Mouse (Mus musculus) heart, postnatal 4 days (tissue): ENCODE data around the gene Sgce. TPM values are rescaled to one million over a fixed set of nuclear protein-coding genes. Genes with fewer than 3 reads are reported as not detected.
A peak's percentile ranks its signal among the peaks of the same experiment; 100 is the strongest.
"Not testable (repeated sequence)": the region's sequence is repeated elsewhere in the genome, so short reads cannot be mapped to it uniquely, and the experiment has no call there.

Source experiments
- DNase-seq: peaks from one replicate; pipeline ENCODE4 v3.0.0; 2021
- total RNA-seq, 2 experiments: library from RNA; stranded (reverse); gene quantifications; 2 replicates each; pipeline ENCODE4 v1.2.3; 2021

Gene Sgce
- 10 to 100 TPM; 45.5 to 48.0 TPM for total RNA-seq

DNA sequence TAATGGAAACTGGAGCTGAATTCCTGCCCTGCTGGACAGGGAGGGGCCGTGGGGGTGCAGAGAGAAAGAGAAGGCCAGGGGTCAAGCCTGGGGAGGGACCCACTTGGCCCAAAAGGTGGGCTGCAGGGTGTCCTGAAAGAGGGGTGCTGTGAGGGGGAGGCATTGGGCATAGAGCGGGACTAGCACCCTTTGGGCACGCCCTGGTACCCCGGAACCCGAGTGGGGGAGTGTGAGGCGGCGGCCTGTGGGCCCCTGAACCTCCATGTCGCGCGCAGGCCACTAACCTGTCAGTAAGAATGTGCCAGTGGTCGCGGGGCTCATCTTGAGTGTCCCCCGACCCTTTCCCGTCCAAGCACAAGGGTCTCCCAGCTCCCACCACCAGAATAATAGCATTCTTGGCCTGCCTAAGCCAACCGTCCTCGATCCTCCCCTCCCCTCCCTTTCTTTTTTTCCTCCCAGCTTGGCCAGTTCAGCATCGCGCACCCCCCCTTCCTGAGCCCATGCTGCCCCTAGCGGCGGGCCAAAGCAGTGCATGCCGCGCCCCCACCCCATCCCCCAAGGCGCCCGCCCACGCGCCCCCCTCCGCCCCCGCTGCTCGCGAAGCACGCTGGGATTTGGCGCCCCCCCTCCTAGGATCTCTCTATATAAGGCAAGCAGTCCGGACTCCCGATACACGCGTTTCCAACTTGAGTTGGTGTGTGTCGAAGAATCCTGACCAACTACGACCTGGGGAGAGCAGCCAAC lies at the start of gene Sgce, which contains the start of gene Peg10:
Gene Sgce, minus strand, starts transcription at position 512 of the 744 bp plus-strand sequence.
Gene Peg10, plus strand, starts transcription at position 611 of the 744 bp plus-strand sequence.
- peak; percentile 88 for DNase-seq

- no peak for DNase-seq
These were observed 49.3 kb upstream of the Sgce start for GRCm38 (mm10) chr6:4796281-4796680.

GRCm38 (mm10) chr6:4762252-4762651 lies 15.2 kb upstream of the Sgce start:
- DNase-seq, result no peak

GRCm38 (mm10) chr6:4761415-4762142 lies 14.6 kb upstream of the Sgce start:
- not testable (repeated sequence) for DNase-seq

GRCm38 (mm10) chr6:4754886-4755285 lies 7.9 kb upstream of the Sgce start:
- DNase-seq, result no peak

GRCm38 (mm10) chr6:4754286-4754685 lies 7.3 kb upstream of the Sgce start:
- no peak for DNase-seq

DNA sequence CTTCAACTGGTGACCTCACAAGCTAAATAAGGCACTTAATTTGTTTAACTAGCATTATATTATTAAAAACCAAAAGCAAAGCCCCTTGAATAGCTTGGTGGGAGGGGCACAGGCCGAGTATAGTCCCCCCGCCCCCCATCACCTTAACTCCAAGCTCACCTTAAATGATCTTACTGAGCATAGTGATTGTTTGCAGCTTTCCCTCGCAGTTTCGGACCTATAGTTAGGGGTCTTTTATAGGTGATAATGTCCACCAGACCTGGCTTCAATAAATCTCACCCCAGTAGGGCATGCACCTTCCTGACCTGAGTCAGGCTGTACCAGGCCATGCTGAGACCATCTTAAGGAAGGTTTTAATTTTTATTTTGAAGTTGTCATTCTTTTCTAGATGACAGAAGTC lies 4.3 kb upstream of the Sgce start:
- DNase-seq, result no peak

- DNase-seq, result peak; percentile 97
These were observed 2.1 kb upstream of the Sgce start for GRCm38 (mm10) chr6:4749091-4749490.

GRCm38 (mm10) chr6:4748506-4748961 lies 1.5 kb upstream of the Sgce start:
- DNase-seq, result no peak

GRCm38 (mm10) chr6:4747677-4748505 lies 884 bp upstream of the Sgce start:
- DNase-seq, result peak; percentile 17

DNA sequence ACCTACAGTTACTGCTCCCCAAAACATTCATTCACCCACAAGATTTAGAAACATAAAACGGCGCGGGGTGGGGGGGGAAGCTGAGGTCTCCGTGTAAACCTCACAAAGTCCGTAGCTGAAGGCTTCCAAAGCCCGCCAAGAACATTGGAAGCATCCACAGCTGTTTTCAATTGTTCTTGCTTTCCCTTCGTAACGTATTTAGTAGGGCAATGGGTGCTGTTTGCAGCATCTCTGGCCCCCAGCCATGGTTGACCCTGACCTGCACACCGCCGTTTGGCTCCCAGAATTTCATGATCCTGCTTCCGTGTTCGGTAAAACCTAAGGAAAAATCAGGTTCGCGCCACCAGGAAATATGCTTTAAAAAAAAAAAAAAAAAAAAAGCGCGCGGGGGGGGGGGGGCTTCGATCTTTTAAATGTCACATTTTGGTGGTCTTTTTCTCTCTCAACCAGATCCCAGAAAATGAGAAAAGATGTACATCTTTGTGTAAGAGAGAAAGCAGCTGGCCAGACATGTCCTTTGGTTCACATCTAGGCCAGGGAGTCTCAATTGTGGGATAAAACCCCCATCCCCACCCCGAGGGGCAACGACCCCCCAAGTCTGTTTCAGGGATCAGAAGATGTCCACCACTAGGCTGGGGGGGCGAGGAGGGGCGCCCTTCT lies 841 bp downstream of the Sgce start:
- DNase-seq, result peak; percentile 49

DNA sequence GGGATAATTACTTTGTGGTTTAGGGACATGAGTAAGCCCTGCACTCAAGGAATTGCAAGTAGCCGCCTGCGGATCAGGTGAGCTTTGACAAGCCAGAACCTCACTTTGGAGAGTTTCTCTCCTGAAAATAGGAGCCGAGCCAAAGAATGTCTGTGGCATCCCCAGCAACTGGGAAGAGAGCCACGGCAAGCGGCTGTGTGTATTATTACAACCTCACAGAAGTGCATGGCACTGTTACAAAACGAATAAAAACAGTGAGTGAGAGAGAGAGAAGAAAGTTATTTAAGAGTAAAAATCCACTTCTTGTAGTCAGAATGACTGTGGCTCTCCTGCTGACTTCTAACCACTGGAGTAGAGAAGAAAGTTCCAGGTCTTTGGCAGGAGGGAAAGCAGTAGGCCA lies 6.5 kb downstream of the Sgce start:
- DNase-seq, result peak; percentile 72

- DNase-seq, result no peak
These were observed 7.3 kb downstream of the Sgce start for GRCm38 (mm10) chr6:4739522-4740355.

DNA sequence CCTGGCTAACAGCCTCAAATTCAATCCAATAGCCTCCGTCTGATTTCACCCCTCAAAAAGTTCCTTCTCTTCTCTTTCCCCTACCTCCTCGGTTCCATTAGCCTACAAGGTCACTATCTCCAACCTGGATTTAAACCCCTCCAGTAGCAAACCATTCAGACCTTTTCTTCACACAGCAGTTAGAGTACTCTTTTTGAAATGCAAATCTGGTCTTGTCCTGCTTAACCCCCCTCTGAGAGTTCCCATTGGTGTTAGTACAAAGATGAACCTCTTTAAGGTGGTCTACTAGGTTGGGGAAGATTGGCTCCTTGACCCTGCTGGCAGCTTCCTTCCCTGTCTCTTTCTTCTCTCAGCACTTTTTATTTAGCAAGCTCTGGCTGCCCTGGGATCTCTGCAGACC lies 8.3 kb downstream of the Sgce start:
- no peak for DNase-seq

- DNase-seq, result no peak
These were observed 8.9 kb downstream of the Sgce start for GRCm38 (mm10) chr6:4738034-4738629.

DNA sequence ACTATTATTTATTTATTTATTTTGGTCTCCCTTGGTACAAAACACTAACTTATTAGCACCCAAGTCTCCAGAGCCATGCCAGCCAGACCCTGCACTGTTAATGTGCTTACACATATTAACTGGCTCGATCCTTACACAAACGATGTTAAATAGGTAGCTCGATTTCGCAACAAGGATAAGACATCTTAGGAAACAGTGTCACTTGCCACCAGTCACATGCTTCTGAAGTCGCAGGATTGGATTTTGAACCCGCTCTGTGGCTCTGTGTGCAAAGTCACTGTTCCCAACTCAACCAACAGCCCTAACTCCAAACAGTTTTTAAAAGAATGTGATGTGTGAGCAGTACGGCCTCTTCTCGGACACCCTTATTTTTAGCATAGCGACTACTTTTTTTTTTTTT lies 10.6 kb downstream of the Sgce start:
- no peak for DNase-seq

- DNase-seq, result no peak
These were observed 13.8 kb downstream of the Sgce start for GRCm38 (mm10) chr6:4733208-4733607.

DNA sequence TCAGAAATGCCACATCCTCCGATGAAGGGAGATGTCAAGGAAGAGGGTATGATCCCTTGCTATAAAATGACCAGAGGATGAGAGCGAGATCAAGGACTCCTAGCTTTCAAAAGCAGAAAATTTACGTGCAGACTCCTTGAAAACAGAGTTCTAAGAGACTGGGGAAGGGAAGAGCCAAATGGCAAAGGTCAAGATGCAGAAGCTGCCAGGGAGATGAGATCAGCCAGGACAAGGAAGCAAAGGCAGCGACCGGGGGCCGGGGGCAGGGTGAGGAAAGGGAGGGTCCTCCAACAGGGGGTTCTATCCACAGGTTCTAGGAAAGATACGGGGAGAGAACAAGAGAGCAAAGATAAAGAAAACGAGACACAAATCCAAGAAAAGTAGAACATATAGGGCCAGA lies 15.3 kb downstream of the Sgce start:
- no peak for DNase-seq

DNA sequence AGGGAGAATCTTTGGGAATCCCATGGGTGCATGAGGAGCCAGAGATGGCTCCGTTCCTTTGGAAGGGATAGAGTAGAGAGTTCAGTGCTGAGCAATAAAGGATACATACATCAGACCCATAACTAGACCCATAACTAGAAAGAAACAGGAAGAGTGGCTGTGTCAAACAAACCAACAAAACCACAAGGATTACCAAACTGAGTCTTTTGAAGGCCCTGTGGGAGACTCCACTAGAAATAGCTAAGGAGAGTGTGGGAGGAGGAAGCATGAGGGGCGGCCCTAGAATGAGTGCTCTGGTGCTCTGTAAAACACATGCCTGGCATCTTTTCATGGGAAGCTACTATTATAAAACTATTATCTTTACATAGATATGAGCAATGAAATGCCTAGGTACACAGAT lies 18.7 kb downstream of the Sgce start:
- no peak for DNase-seq

DNA sequence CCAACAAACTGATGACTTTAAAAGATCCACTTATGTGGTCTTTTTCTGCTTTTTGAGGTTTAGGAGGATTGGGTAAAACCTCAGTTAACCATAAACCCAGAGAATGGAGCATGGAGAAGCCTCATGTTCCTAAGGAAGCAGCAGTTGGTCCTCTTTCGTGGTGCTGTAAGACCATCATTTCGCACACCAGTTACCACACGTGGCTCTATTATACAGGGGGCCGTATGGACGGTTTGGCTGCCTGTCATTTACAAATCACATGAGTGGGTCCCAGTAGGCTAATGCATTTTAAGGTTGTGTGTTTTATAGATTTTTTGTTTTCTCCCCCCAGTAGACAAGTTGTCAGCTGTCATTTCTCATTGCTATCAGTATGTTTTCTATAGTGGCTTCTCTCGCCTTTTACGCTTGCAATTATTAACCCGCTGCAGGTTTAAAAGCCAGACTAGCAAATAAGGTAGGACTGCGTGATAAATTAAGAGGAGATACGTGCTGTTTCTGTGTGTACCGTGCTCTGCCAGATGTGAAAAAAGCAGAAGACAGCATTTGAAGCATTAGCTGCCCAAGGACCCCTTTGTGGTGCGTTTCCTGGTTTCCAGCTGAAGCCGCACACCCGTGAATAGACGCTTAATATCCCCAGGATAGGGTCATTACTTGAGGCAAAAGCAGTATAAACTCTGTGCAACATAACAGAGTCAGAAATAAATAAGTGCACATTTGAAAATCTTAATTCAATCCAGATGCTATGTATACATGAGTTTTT lies 22.8 kb downstream of the Sgce start:
- no peak for DNase-seq
